Mouse (Mus musculus): Measurements from ENCODE around the gene Tob2. TPM values are rescaled to one million over a fixed set of nuclear protein-coding genes. Genes with fewer than 3 reads are reported as not detected.

Tob2 gene
- polyA plus RNA-seq, 1 experiment from 2014 or later, result 27.3 TPM

DNA sequence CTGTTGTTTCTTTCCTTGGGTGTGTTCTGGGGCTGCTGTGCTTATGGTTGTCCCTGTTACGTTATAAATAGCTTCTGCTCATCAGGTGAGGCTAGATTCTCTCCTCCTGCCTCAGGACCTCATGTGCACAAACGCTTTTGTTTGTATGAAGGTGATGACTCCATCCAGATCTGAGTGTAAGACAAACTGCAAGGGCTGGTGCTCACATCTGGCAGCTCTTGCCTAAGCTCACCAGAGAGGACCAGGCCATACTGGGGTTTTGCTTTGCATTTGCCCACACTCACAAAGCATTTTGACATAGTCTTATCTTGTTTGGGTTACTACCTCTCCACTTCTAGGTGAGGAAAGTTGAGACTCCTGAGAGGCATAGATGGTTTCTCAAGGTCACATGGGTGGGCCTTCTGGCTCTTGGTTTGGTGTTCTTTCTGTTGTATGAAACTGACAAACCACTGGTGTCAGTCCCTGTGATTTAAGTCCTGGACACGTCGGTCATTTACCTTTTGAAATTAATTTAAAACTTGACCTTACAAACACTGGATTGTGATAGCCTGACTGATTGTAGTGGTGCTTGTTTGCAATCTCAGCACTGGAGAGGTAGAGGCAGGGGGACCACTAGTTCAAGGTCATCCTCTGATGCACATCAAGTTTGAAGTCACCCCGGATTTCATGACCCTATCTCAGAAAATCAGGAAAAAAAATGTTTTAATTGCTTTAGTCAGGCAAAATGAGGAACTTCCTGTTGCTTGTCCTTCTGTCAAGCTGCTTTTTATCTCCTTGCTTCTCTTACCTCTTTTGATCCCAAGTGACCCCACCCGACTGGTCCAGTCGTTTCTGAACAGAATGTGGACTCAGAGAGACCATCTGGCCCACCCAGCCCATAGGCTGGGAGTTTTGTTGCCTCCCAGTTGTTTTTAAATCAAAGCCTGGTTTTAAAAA lies 45.6 kb downstream of the Tob2 start:
- CTCF ChIA-PET, result interaction anchor here (0.8 to 2.2 kb wide), 5 partner anchors 13 to 115 kb away, joined by 3 to 9 read pairs (median 3); no protein-coding TSS in a partner anchor
- TF ChIP-seq CTCF (IDR thresholded peaks at IDR 0.05), result no peak
- no peak for DNase-seq (ENCODE audit: low read depth, low spot score)
- POLR2A ChIA-PET, result interaction anchor here (0.6 to 1.4 kb wide), 2 partner anchors 18 to 160 kb away, joined by 3 to 4 read pairs; no protein-coding TSS in a partner anchor
- no peak for ATAC-seq
- in situ Hi-C loops (cut with MboI; ENCODE audit: low pct_unique_long_range_greater_than_20kb), result no loop called here
- H3K27me3 ChIP-seq, result no peaks in the 10 kb centered on the region

DNA sequence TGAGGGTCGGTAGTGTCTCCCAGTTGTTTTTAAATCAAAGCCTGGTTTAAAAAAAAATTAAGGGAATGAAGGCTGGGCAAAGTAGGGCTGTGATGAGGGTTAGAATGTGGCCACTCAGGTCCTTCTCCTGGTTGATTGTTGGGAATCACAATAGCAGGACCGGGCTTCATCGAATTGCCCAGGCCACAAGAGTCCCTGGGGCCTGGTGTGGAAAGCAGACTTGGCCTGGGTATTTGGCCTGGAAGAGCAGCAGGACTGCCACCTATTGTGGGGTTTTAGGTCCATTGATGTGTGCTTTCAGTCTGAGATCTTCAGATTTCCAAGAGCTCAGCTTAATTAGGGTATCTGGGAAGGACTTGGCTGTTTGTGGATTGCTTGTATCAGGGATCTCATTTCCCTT lies 46.3 kb downstream of the Tob2 start:
- no peaks in the 10 kb centered on the region for H3K27me3 ChIP-seq
- ATAC-seq (no peak), DNase-seq (ENCODE audit: low read depth, low spot score) (no peak)
- ChIA-PET CTCF (interaction anchor here (0.8 to 1.8 kb wide), 3 partner anchors 13 to 19 kb away, joined by 3 to 4 read pairs (median 3); no protein-coding TSS in a partner anchor), POLR2A (interaction anchor here (1.4 kb wide), 1 partner anchor 18 kb away, joined by 4 read pairs; no protein-coding TSS in a partner anchor)
- no peak for TF ChIP-seq CTCF (IDR thresholded peaks at IDR 0.05)
- in situ Hi-C loops (cut with MboI; ENCODE audit: low pct_unique_long_range_greater_than_20kb), result no loop called here

DNA sequence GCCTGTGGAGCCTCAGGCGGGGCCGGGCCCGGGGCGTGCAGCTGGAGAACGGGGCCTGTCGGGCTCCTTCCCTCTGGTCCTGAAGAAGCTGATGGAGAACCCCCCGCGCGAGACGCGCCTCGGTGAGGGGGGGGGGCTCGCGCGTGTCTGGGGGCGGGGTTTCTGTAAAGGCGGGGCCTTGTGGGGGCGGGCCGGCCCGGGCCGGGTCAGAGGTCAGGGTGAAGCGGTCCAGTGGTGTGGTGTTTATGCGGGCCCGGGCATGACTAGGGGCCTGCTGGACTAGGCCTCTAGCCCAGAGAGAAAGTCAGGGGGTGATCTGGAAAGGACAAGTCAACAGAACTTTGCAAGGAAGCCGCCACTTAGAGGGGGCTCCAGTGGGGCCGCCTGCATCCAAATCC lies 47.0 kb downstream of the Tob2 start:
- no peak for DNase-seq (ENCODE audit: low read depth, low spot score)
- in situ Hi-C loops (cut with MboI; ENCODE audit: low pct_unique_long_range_greater_than_20kb), result no loop called here
- no peak for TF ChIP-seq CTCF (IDR thresholded peaks at IDR 0.05)
- ChIA-PET CTCF (no interaction called here), POLR2A (interaction anchor here (0.6 to 1.2 kb wide), 2 partner anchors 19 to 45 kb away, joined by 3 read pairs; no protein-coding TSS in a partner anchor)
- peak; percentile 9 for ATAC-seq
- no peaks in the 10 kb centered on the region for H3K27me3 ChIP-seq

DNA sequence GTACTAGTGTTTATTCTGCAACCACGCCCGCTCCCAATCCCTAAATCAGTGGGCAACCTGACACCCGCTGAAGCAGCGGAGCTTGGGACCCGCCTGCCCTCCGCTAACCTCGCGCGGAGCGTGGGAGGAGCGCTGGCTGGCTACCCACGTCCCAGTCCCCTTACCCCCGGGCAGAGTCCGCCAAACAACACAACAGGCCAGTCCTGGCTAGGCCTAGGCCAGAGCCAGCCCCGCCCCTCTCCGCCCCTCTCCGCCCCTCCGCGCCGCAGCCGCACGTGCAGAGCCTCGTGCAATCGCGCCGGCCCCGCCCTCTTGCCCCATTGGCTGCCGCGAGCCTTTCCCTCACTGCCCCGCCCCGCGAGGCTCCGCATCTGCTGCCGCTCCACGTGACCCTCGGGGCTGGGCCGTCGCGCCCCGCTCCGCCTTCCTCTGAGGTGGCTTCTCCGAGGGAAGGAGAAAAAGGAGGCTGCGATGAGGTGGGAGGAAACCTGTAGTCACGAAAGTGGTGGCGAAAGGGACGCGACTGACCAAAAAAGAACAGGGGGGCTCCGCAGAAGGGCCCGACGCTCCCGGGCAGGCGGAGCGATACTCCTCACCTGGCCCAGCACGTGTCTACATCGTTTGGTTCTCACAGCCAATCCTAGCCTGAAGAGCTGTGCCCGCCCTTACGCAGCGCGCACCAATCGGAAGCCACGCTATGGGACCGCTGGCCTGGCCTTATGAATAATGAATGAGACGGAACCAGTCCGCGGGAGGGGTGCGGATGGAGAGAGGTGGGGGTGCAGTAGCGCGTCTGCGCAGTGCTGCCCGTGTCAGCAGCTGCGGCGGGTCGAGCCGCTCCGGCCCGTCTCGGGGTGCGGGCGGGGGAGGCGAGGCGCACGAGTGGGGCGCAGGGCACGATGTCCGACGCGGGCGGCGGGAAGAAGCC lies 47.7 kb downstream of the Tob2 start:
- in situ Hi-C loops (cut with MboI; ENCODE audit: low pct_unique_long_range_greater_than_20kb), result no loop called here
- DNase-seq (ENCODE audit: low read depth, low spot score) (peak; percentile 92), ATAC-seq (peak; percentile 89)
- ChIA-PET CTCF (interaction anchor here (1.0 to 1.2 kb wide), 2 partner anchors 28 to 59 kb away, joined by 3 read pairs; no protein-coding TSS in a partner anchor), POLR2A (interaction anchor here (0.6 to 1.5 kb wide), 5 partner anchors 9 to 66 kb away, joined by 3 to 4 read pairs (median 3); partner anchors contain the start of genes Rangap1, Tef, Tob2 and Zc3h7b)
- H3K27me3 ChIP-seq, result no peaks in the 10 kb centered on the region
- TF ChIP-seq CTCF (IDR thresholded peaks at IDR 0.05), result no peak

DNA sequence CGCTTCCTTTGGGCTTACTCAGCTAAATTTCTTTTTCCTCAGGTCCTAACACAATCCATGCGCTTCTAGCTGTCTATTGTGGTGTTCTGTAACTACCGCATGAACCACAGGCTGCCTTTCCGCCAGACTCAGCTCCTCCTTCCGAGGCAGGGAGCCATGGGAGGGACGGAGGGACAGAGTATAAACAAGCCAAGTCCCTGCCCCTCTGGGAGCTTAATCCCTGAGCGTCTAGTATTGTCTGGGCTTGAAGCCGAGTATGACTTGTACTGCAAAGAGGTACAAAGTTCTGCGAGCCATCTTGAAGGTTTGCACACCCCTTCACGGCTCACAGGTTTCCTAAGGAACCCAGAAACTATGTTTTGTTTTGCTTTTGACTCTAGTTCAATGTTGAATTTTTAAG lies 48.4 kb downstream of the Tob2 start:
- ChIA-PET POLR2A (interaction anchor here (0.9 to 1.5 kb wide), 2 partner anchors 8 to 48 kb away, joined by 4 read pairs; partner anchors contain the start of genes Tef and Tob2), CTCF (interaction anchor here (1.0 to 1.2 kb wide), 2 partner anchors 27 to 58 kb away, joined by 3 read pairs; no protein-coding TSS in a partner anchor)
- H3K27me3 ChIP-seq, result no peaks in the 10 kb centered on the region
- in situ Hi-C loops (cut with MboI; ENCODE audit: low pct_unique_long_range_greater_than_20kb), result no loop called here
- DNase-seq (ENCODE audit: low read depth, low spot score), result peak; percentile 88
- ATAC-seq, result peak; percentile 33
- TF ChIP-seq CTCF (IDR thresholded peaks at IDR 0.05), result no peak

DNA sequence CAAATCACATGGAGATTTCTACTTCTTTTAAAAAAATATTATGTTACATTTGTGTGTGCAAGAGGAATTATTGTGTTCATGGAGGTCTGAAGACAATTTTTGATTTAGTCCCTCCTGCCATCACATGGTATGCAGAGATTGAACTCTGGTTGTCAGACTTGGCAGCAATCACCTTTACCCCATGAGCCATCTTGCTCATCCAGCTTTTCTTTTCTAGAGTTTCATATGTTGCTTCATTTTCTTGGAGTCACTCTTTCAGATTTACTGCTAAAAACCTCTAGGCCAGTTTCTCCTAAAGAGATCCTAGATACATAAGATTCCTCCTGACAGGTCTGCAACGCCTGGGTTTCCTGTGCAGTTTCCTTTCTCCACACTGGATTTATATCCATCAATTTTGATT lies 49.0 kb downstream of the Tob2 start:
- H3K27me3 ChIP-seq, result no peaks in the 10 kb centered on the region
- ATAC-seq (no peak), DNase-seq (ENCODE audit: low read depth, low spot score) (no peak)
- CTCF ChIA-PET, result interaction anchor here (1.0 to 1.2 kb wide), 2 partner anchors 27 to 58 kb away, joined by 3 read pairs; no protein-coding TSS in a partner anchor
- TF ChIP-seq CTCF (IDR thresholded peaks at IDR 0.05), result no peak
- in situ Hi-C loops (cut with MboI; ENCODE audit: low pct_unique_long_range_greater_than_20kb), result no loop called here
- POLR2A ChIA-PET, result interaction anchor here (0.5 to 1.5 kb wide), 2 partner anchors 49 to 432 kb away, joined by 3 to 4 read pairs; partner anchors contain the start of gene Tob2

DNA sequence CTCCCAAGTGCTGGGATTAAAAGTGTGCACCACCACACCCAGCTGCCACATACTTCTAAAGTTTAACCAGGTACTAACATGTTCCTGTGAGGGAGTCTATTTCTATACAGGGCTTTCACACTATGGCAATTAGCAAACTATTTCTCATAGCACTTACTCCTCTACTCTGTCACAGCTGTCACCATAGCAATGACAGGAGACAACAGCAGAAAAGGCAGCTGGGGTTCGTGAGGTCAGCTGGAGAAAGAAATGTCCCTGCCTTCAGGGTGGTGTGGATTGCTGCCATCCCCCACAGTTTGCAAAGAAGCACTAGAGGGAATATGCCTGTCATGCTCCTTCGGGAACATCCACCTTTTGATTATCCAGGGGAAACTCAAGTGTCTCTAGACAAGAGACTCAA lies 49.8 kb downstream of the Tob2 start:
- ATAC-seq (no peak), DNase-seq (ENCODE audit: low read depth, low spot score) (no peak)
- in situ Hi-C loops (cut with MboI; ENCODE audit: low pct_unique_long_range_greater_than_20kb), result no loop called here
- no peaks in the 10 kb centered on the region for H3K27me3 ChIP-seq
- POLR2A ChIA-PET, result no interaction called here
- CTCF ChIA-PET, result no interaction called here
- TF ChIP-seq CTCF (IDR thresholded peaks at IDR 0.05), result no peak

DNA sequence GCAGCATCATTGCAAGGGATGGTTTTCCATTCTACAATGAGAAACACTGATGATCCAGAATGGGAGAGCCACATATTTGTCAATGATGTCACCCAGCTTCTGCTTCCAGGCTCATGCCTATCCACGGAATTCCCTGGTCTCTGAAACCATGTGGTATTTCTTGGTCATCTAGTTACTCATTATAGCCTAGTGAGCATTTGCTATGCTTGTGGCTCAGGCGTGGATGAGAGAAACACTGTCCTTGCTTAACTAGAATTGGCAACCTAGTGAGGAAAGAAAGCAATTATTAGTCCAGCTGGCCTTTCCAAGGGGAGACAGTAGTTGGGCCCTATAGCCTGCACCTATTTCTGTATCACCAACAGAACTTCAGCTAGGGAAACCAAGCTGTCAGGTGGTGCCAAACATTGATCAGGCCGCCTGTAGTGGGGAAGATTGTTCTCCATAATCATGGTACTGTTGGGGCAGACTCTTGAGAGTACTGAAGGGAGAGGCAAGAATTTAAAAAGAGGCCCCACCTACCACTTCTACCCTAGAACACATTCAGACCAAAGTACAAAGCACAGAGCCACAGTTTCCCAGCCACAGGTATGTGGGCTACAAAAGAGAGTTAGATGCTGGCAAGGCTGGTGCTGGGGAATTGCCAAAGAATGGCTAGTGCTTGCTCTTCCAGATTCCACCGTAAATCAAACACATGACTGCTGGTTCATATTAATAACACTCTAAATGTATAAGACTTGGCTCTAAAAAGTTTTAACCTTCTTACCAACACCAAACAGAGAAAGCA lies 51.8 kb downstream of the Tob2 start:
- peak; percentile 48 for DNase-seq (ENCODE audit: low read depth, low spot score)
- ATAC-seq, result no peak

DNA sequence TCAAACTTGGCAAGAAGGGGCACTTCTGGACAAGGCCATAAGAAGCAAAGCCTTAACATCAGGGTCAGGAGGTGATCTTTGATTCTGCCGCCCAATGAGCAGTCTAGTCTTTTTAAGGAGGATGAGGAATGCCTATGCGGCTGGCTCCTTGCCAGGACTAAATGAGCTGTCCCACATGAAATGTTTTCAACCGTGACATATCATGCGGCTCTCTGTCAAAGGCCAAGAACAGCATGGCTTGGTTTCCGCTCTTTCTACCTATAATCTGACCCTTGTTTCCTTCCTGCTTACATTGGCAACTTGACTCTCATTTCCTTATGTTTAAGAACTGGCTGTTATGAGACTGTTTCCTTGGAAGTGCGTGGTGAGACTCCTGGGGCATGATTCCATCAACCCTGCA lies 53.0 kb downstream of the Tob2 start:
- ATAC-seq (no peak), DNase-seq (ENCODE audit: low read depth, low spot score) (peak; percentile 49)
- CTCF ChIA-PET, result interaction anchor here (1.3 kb wide), 1 partner anchor 106 kb away, joined by 3 read pairs; no protein-coding TSS in a partner anchor
- POLR2A ChIA-PET, result no interaction called here
- in situ Hi-C loops (cut with MboI; ENCODE audit: low pct_unique_long_range_greater_than_20kb), result no loop called here
- no peak for TF ChIP-seq CTCF (IDR thresholded peaks at IDR 0.05)
- H3K27me3 ChIP-seq, result no peaks in the 10 kb centered on the region

More for the DNA sequence above, 51.8 kb downstream of the Tob2 start:
- POLR2A ChIA-PET, result no interaction called here
- H3K27me3 ChIP-seq, result no peaks in the 10 kb centered on the region
- no peak for TF ChIP-seq CTCF (IDR thresholded peaks at IDR 0.05)
- CTCF ChIA-PET, result interaction anchor here (1.3 kb wide), 1 partner anchor 105 kb away, joined by 3 read pairs; no protein-coding TSS in a partner anchor
- in situ Hi-C loops (cut with MboI; ENCODE audit: low pct_unique_long_range_greater_than_20kb), result no loop called here
